Mouse (Mus musculus) neural tube, embryonic 15.5 days (tissue): ENCODE results near the gene Idnk. TPM values are rescaled to one million over a fixed set of nuclear protein-coding genes. Genes with fewer than 3 reads are reported as not detected.

Experiments
- ATAC-seq: fragments of 200-750 bp; cut with Nextera tagmentation; 2 replicates; pipeline ENCODE4 v1.8.0; 2017; ENCODE audit warnings: mild to moderate bottlenecking, moderate TSS enrichment, moderate library complexity; ENCODE audit not compliant: low FRiP score
- H3K27ac ChIP-seq: fragments of 300-500 bp; sonication (generic); replicated peaks from 2 replicates; pipeline ENCODE4 v1.5.1; 2015; ENCODE audit warnings: mild to moderate bottlenecking, inconsistent platforms
- H3K27me3 ChIP-seq: fragments of 300-500 bp; sonication (generic); replicated peaks from 2 replicates; pipeline ENCODE4 v1.6.1; 2015; ENCODE audit warnings: inconsistent platforms
- H3K36me3 ChIP-seq: fragments of 300-500 bp; sonication (generic); 2 replicates; pipeline ENCODE4 v1.6.1; 2015; ENCODE audit warnings: inconsistent platforms
- H3K4me1 ChIP-seq: fragments of 300-500 bp; sonication (generic); 2 replicates; pipeline ENCODE4 v1.6.1; 2015; ENCODE audit warnings: inconsistent platforms
- H3K4me2 ChIP-seq: fragments of 300-500 bp; sonication (generic); 2 replicates; pipeline ENCODE4 v1.6.1; 2015; ENCODE audit warnings: inconsistent platforms, mild to moderate bottlenecking, moderate library complexity
- H3K4me3 ChIP-seq: fragments of 300-500 bp; sonication (generic); replicated peaks from 2 replicates; pipeline ENCODE4 v1.5.1; 2015; ENCODE audit warnings: mild to moderate bottlenecking, inconsistent platforms
- H3K9ac ChIP-seq: fragments of 300-500 bp; sonication (generic); replicated peaks from 2 replicates; pipeline ENCODE4 v1.6.1; 2015; ENCODE audit warnings: mild to moderate bottlenecking, inconsistent platforms
- H3K9me3 ChIP-seq: fragments of 300-500 bp; sonication (generic); replicated peaks from 2 replicates; pipeline ENCODE4 v1.6.1; 2016; ENCODE audit warnings: inconsistent platforms
- WGBS: fragments of 180-500 bp; shearing (Covaris S2); methylation state at CpG from one replicate; pipeline ENCODE4 v1.1.7; 2015; ENCODE audit warnings: mixed read lengths; 5-methylcytosine and 5-hydroxymethylcytosine counted together
- polyA plus RNA-seq: library from polyadenylated mRNA; unstranded; fragments of >200 nt; fragmentation: Nextera tagmentation; extraction: Ambion mirVana; gene quantifications from 2 replicates; pipeline ENCODE4 v1.2.1, GENCODE M21; 2015

Idnk gene
- polyA plus RNA-seq, 1 experiment from 2014 or later: 64.6 TPM

- 77% methylated on average over 9 of the region's 9 CpGs for WGBS
- Histone ChIP-seq H3K4me1 (no peaks in the 10 kb centered on the region), H3K9ac (no peak overlapping the region), H3K4me2 (no peak overlapping the region), H3K27ac (no peak overlapping the region), H3K4me3 (no peak overlapping the region), H3K36me3 (peaks cover 46% of the 10 kb centered on the region), H3K9me3 (no peaks in the 10 kb centered on the region), H3K27me3 (no peaks in the 10 kb centered on the region)
- no peak for ATAC-seq
These were observed 20.2 kb downstream of the Idnk start for GRCm38 (mm10) chr13:58177511-58178208.

- no peaks in the 10 kb centered on the region for H3K9me3 ChIP-seq
- no peak overlapping the region for H3K9ac ChIP-seq
- H3K4me3 ChIP-seq: no peak overlapping the region
- ATAC-seq: no peak
- no peak overlapping the region for H3K4me2 ChIP-seq
- H3K27ac ChIP-seq: no peak overlapping the region
- no peaks in the 10 kb centered on the region for H3K4me1 ChIP-seq
- H3K27me3 ChIP-seq: no peaks in the 10 kb centered on the region
- peaks cover 49% of the 10 kb centered on the region for H3K36me3 ChIP-seq
- 80% methylated on average over 14 of the region's 14 CpGs for WGBS
These were observed 24.4 kb downstream of the Idnk start for GRCm38 (mm10) chr13:58181607-58182551.

- Histone ChIP-seq H3K36me3 (peaks cover 43% of the 10 kb centered on the region), H3K4me1 (no peaks in the 10 kb centered on the region)
- 90% methylated on average over 3 of the region's 3 CpGs for WGBS
These were observed 26.7 kb downstream of the Idnk start for GRCm38 (mm10) chr13:58184111-58184510.

GRCm38 (mm10) chr13:58186281-58186680 is 28.8 kb downstream of the Idnk start:
- no peak overlapping the region for H3K4me3 ChIP-seq
- H3K9me3 ChIP-seq: no peaks in the 10 kb centered on the region
- H3K9ac ChIP-seq: no peak overlapping the region
- no peaks in the 10 kb centered on the region for H3K27me3 ChIP-seq
- ATAC-seq: no peak
- 83% methylated on average over 8 of the region's 8 CpGs for WGBS
- no peak overlapping the region for H3K27ac ChIP-seq
- H3K4me1 ChIP-seq: no peaks in the 10 kb centered on the region
- no peak overlapping the region for H3K4me2 ChIP-seq
- peaks cover 37% of the 10 kb centered on the region for H3K36me3 ChIP-seq

More at GRCm38 (mm10) chr13:58184111-58184510, 26.7 kb downstream of the Idnk start:
- Histone ChIP-seq H3K27ac (no peak overlapping the region), H3K4me3 (no peak overlapping the region), H3K27me3 (no peaks in the 10 kb centered on the region), H3K9ac (no peak overlapping the region), H3K9me3 (no peaks in the 10 kb centered on the region), H3K4me2 (no peak overlapping the region)
- no peak for ATAC-seq

- Histone ChIP-seq H3K36me3 (peaks cover 37% of the 10 kb centered on the region), H3K9me3 (no peaks in the 10 kb centered on the region), H3K4me3 (no peak overlapping the region), H3K27ac (no peak overlapping the region), H3K27me3 (no peaks in the 10 kb centered on the region), H3K4me1 (no peaks in the 10 kb centered on the region), H3K4me2 (no peak overlapping the region), H3K9ac (no peak overlapping the region)
- ATAC-seq: no peak
- 80% methylated on average over 3 of the region's 3 CpGs for WGBS
These were observed 30.3 kb downstream of the Idnk start for GRCm38 (mm10) chr13:58187751-58188150.

GRCm38 (mm10) chr13:58188412-58188811 is 31.0 kb downstream of the Idnk start:
- H3K27ac ChIP-seq: 0 out of 2 replicates have a peak overlapping the region, but pooled peaks have one; percentile 28
- H3K36me3 ChIP-seq: peaks cover 34% of the 10 kb centered on the region
- no peaks in the 10 kb centered on the region for H3K4me1 ChIP-seq
- no peaks in the 10 kb centered on the region for H3K9me3 ChIP-seq
- no peak overlapping the region for H3K9ac ChIP-seq
- no peak; the same call in 1 of the 2 replicates for ATAC-seq
- H3K4me3 ChIP-seq: no peak overlapping the region
- H3K27me3 ChIP-seq: no peaks in the 10 kb centered on the region
- 73% methylated on average over 4 of the region's 4 CpGs for WGBS
- H3K4me2 ChIP-seq: no peak overlapping the region

GRCm38 (mm10) chr13:58189473-58189872 is 32.0 kb downstream of the Idnk start:
- Histone ChIP-seq H3K36me3 (peaks cover 34% of the 10 kb centered on the region), H3K4me3 (no peak overlapping the region), H3K27ac (no peak overlapping the region), H3K4me1 (no peaks in the 10 kb centered on the region), H3K27me3 (no peaks in the 10 kb centered on the region), H3K9ac (no peak overlapping the region), H3K9me3 (no peaks in the 10 kb centered on the region), H3K4me2 (no peak overlapping the region)
- ATAC-seq: no peak
- WGBS: 68% methylated on average over 5 of the region's 5 CpGs

GRCm38 (mm10) chr13:58191516-58191915 is 34.1 kb downstream of the Idnk start:
- Histone ChIP-seq H3K4me1 (no peaks in the 10 kb centered on the region), H3K9me3 (no peaks in the 10 kb centered on the region), H3K9ac (no peak overlapping the region), H3K36me3 (peaks cover 36% of the 10 kb centered on the region), H3K4me3 (no peak overlapping the region), H3K27me3 (no peaks in the 10 kb centered on the region), H3K4me2 (no peak overlapping the region), H3K27ac (no peak overlapping the region)
- WGBS: 98% methylated on average over 14 of the region's 14 CpGs
- no peak for ATAC-seq

GRCm38 (mm10) chr13:58192146-58192545 is 34.7 kb downstream of the Idnk start:
- Histone ChIP-seq H3K27ac (no peak overlapping the region), H3K36me3 (peaks cover 33% of the 10 kb centered on the region), H3K27me3 (no peaks in the 10 kb centered on the region), H3K4me3 (no peak overlapping the region), H3K9me3 (no peaks in the 10 kb centered on the region), H3K4me2 (no peak overlapping the region), H3K9ac (no peak overlapping the region), H3K4me1 (no peaks in the 10 kb centered on the region)
- no peak for ATAC-seq
- 95% methylated on average over 6 of the region's 6 CpGs for WGBS

GRCm38 (mm10) chr13:58193221-58193620 is 35.8 kb downstream of the Idnk start:
- no peak overlapping the region for H3K4me2 ChIP-seq
- H3K4me3 ChIP-seq: no peak overlapping the region
- H3K4me1 ChIP-seq: no peaks in the 10 kb centered on the region
- no peak for ATAC-seq
- no peaks in the 10 kb centered on the region for H3K27me3 ChIP-seq
- H3K9me3 ChIP-seq: no peaks in the 10 kb centered on the region
- WGBS: 98% methylated on average over 3 of the region's 3 CpGs
- H3K9ac ChIP-seq: no peak overlapping the region
- peaks cover 38% of the 10 kb centered on the region for H3K36me3 ChIP-seq
- H3K27ac ChIP-seq: no peak overlapping the region

- no peaks in the 10 kb centered on the region for H3K9me3 ChIP-seq
- no peak for ATAC-seq
- no peaks in the 10 kb centered on the region for H3K27me3 ChIP-seq
- no peak overlapping the region for H3K27ac ChIP-seq
- WGBS: 89% methylated on average over 3 of the region's 3 CpGs
- H3K9ac ChIP-seq: no peak overlapping the region
- no peak overlapping the region for H3K4me2 ChIP-seq
- H3K36me3 ChIP-seq: peaks cover 38% of the 10 kb centered on the region
- H3K4me3 ChIP-seq: no peak overlapping the region
- no peaks in the 10 kb centered on the region for H3K4me1 ChIP-seq
These were observed 37.5 kb downstream of the Idnk start for GRCm38 (mm10) chr13:58194908-58195307.

- H3K27ac ChIP-seq: no peak overlapping the region
- H3K9ac ChIP-seq: no peak overlapping the region
- 79% methylated on average over 3 of the region's 3 CpGs for WGBS
- no peaks in the 10 kb centered on the region for H3K27me3 ChIP-seq
- no peaks in the 10 kb centered on the region for H3K9me3 ChIP-seq
- peaks cover 20% of the 10 kb centered on the region for H3K36me3 ChIP-seq
- no peak overlapping the region for H3K4me3 ChIP-seq
- no peak overlapping the region for H3K4me2 ChIP-seq
- ATAC-seq: no peak
- H3K4me1 ChIP-seq: no peaks in the 10 kb centered on the region; the same call in 1 of the 2 replicates
These were observed 39.8 kb downstream of the Idnk start for GRCm38 (mm10) chr13:58197211-58197610.
